Mouse (Mus musculus) layer of hippocampus, adult 8-10 months (tissue): ENCODE data around the gene Tstd3. TPM values are rescaled to one million over a fixed set of nuclear protein-coding genes. Genes with fewer than 3 reads are reported as not detected.

Experiments
- DNase-seq, 2 experiments: peaks; one replicate each; pipeline ENCODE4 v3.0.0; 2022; ENCODE audit warnings: low spot score in 2 of 2
- total RNA-seq, 4 experiments: library from RNA; stranded (reverse); gene quantifications; 2 replicates each; pipeline ENCODE4 v1.2.4; 2022

Tstd3 gene
- total RNA-seq: 10 to 100 TPM; 21.7 to 24.5 (median 24.0) TPM

DNA sequence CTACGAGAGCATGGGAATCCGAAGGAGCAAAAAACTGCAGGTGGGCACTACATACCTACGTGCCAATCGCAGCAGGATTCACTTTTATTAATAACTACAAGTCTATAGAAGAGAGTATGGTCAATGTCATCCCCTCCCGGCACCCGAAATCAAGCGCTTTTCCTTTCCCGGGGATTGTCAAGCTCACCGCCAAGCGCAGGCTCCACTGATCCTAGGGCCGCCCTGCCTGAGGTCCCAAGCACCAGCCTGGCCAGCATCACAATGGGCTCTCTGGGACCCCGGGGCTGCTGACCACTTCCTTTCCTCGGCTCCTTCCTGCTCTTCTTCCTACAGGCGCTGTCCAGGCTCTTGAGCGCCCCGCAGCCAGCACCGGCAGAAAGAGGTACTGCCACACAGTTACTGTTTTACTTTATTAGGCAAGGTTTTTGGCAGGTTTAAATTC lies at the start of gene Tstd3, which contains the start of gene Usp45:
Gene Tstd3, minus strand, starts transcription at position 350 of the 442 bp plus-strand sequence.
Gene Usp45, plus strand, starts transcription at position 294 of the 442 bp plus-strand sequence.
- DNase-seq: peak; percentile 79 to 89

- peak; percentile 18 to 33 for DNase-seq
These were observed 47.0 kb upstream of the Tstd3 start for GRCm38 (mm10) chr4:21814029-21814428.

DNA sequence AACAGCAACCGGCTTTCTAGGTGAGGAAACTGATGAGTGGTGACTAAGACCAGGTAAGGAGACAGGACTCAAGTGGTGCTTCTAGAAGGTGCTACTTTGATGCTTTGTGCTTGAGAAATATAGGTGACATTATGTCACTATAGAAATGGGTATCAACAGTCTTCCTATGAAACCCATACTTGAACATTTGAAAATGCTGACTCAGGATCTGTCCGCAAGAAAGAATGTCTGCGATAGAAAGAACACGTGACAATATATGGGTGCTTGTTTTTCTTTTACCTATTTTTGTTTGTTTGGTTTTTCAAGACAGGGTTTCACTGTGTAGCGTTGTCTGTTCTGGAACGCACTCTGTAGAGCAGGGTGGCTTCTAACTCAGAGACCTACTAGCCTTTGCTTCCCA lies 45.6 kb upstream of the Tstd3 start:
- DNase-seq: no peak

DNA sequence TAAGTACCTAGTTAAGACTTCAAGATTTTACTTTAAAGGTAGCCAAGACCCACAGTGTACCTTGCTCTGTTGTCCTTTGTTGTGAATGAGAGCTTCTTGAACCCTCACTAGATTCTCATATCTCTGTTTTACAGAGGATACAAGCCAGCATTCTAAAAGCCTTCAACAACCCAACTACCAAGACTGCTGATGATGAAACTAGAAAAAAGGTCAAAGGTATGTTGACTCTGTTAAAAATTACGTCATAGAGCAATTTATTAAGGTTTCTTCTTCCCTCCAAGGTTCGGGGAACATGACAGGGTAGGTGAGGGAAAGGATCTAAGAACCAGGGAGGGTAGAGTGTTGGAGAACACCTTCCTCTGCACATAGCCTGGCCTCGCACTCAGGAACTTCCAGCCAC lies 43.6 kb upstream of the Tstd3 start:
- no peak for DNase-seq

DNA sequence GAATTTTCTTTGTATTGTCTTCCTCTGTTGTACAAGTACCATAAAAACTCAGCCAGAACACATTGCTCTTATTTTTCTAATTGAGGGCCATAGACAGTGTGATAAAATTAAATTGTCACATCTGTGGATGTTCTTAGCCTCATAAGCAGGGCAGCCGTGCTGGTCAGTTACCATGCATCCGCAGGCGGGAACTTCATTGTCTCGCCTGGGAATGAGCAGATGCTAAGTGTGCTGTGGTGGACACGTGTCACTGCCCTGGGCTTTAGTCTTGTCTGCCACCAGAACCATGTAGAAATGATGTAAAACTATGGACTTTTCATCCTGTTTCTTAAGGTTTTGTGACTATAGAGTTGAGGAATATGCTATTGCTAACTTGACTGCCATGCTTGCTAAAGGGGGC lies 40.2 kb upstream of the Tstd3 start:
- no peak for DNase-seq

GRCm38 (mm10) chr4:21801620-21802019 lies 34.6 kb upstream of the Tstd3 start:
- no peak for DNase-seq

DNA sequence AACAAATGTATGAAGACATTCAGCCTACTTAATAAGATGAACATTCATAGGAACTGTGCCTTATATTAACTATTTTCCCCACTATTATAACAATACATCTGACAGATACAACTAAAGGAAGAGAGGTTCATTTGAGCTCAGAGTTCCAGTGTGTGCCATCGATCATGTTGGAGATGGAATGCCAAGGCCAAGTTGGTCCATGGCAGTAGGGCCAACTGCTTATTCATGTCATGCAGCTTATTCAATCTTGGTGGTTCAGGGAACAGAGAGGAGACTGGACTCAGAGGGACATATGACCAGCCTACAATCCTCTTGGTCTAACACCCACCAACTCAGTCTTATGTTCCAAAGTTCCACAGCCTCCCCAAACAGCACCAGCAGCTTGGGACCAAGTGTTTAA lies 34.0 kb upstream of the Tstd3 start:
- no peak for DNase-seq

DNA sequence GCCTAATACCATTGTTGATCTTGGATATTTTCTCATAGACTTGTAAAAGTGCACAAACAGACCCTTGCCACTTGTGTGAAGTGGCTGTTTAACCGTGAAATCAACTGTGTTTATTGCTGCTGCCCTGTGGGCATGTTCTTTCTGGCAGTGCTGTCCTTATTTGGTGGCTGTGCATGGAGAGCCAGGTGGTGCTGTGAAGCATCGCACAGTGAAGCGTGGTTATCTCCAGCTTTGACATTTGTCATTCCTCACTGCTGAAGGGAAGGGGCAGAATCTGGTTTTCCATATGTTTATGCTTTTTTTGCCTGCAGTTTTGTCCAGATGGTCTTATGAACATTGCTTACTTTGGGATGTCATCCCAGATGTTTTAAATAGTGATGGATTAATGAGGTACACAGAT lies 26.6 kb upstream of the Tstd3 start:
- DNase-seq: peak; percentile 40 to 49

- DNase-seq: no peak
These were observed 22.8 kb upstream of the Tstd3 start for GRCm38 (mm10) chr4:21789836-21790235.

- DNase-seq: no peak
These were observed 21.9 kb upstream of the Tstd3 start for GRCm38 (mm10) chr4:21788903-21789302.

GRCm38 (mm10) chr4:21786268-21786667 lies 19.3 kb upstream of the Tstd3 start:
- no peak for DNase-seq

- no peak for DNase-seq
These were observed 14.1 kb upstream of the Tstd3 start for GRCm38 (mm10) chr4:21780816-21781726.

DNA sequence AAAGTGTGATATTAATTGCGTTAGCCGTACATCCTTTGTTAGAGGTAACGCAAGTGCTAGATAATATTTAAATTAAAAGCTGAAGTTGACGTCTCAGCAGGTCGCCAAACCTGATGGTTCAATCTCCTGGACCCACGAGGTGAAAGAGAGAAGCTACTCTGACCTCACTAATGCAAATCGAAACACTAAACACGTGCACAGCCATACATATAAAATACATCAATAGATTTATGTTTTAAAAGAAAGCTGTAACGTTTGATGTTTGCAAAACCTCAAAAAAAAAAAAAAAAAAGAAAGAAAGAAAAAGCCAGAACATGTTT lies 9.9 kb upstream of the Tstd3 start:
- DNase-seq: no peak

DNA sequence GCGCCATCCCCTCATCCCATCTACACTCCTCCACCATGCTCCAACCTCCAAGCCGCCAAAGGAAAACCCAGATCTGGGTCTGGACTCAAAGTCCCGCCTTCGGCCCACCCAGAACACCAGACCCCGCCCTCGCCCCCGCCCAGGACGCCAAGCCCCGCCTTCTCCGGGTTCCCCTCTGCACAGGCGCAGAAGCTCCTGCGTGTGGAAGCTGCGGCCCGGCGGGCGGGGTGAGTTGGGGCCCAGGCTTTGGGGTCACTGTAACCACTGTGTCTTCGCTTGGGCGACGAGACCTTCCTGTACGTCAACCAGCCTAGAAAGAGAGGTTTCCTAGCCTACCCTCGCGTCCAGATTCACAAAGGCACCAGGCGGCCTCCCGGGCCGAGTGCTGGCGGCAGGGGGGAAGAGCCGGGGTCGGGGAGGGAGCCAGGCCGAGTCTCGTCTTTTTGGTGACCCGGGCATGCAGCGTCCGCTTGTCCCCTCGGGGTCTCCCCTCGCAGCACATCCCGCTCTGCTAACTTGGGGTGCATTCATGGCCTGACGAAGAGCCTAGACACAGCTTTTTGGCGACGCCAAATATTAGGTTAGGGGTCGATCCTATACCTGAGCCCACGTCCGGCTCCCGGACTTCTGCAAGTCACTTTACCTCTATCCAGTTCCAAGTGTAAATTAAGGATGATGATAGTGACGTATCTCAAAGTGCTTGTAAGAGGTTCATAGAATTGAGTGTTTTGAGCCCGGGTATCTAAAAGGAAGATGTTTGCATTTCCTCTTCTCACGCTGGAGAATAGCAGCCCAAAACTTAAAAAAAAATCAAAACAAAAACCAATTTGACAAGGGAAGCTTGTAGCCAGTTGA lies 9.3 kb upstream of the Tstd3 start:
- peak; percentile 82 to 87 for DNase-seq

DNA sequence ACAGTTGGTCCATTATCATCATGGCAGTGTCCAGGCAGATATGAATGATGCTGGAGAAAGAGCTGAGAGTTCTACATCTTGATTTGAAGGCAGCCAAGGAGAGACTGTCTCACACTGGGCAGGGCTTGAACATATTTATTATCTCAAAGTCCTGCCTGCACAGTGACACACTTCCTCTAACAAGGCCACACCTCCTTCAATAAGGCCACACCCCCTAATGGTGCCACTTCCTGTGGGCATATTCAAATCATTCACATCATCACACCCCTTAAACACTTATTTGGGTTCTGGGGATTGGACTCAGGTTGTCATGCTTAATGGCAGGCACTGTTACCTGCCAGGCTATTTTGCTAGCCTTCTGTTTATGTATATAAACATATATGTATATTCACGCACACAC lies 5.3 kb upstream of the Tstd3 start:
- no peak for DNase-seq

- DNase-seq: no peak
These were observed 4.1 kb upstream of the Tstd3 start for GRCm38 (mm10) chr4:21771064-21771463.

- no peak for DNase-seq
These were observed 695 bp downstream of the Tstd3 start for GRCm38 (mm10) chr4:21766171-21766862.

DNA sequence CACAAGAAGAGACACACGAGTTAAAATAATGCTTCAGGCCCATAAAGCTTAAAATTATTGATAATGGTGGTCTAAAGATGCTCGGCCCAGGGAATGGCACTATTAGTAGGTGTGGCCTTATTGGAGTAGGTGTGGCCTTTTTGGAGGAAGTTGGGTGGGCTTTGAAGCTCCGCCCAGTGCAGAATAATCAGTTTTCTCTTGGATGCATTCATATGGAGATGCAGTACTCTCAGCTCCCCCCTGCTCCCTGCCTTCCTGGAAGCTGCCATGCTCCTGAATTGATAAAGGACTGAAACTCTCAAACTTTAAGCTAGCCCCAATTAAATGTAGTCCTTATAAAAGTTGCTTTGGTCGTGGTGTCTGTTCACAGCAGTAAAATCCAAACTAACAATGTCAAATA lies 3.2 kb downstream of the Tstd3 start:
- no peak for DNase-seq

DNA sequence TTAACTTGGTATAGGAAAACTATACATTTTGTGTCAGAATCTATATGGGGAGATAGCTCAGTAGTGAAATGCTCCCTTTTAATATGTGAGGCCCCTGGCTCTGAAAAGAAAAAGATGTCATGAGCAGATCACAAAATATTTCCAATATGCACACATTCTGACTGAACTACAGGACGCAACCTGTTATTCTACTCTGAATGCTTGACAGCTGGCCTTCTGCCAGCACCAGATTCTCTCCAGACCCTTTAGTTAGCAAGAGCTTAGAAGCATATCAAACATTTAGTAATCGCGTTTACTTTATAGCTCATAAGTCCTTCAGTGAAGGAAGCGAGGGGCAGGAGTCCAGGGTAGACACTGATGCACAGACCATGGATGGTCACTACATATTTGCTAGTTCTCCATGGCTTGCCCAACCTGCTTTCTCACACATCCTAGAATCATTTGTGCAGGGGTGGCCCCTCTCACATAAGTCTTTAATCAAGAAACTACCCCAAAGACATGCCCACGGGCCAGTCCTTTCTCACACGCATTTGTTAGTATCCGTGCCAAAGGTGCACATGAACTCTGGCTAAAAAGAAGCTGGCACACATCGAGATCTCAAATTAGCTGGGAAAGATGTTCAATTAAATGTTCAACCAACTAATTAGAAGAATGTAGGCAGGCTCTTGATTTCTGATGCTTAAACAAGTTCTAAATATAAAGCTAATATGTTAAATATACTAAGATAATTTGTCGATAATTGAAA lies 5.4 kb downstream of the Tstd3 start:
- peak; percentile 23 to 49 for DNase-seq

DNA sequence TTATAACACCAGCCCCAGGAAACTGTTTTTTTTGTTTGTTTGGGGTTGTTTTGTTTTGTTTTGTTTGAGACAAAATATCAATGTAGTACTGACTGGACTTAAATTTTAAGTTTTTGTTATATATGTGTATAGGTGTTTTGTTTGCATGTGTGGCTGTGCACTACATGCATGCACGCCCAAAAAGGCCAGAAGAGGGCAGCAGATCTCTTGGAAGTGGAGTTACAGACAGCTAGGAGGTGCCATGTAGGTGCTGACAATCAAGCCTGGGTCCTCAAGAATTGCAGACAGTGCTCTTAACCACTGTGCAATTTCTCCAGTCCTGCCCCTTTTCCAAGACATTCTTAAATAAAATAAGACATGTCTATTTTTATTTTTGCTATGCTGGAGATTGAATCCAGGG lies 8.2 kb downstream of the Tstd3 start:
- no peak for DNase-seq
